Mouse (Mus musculus) lung, adult 2 months (tissue): ENCODE results near the gene Thoc6.
A peak's percentile ranks its signal among the peaks of the same experiment; 100 is the strongest.

ENCODE experiments used
- CTCF ChIP-seq: fragments of 200-500 bp; IDR thresholded peaks from 2 replicates; pipeline ENCODE4 v1.5.1; 2011; ENCODE audit warnings: mild to moderate bottlenecking, low read length, control low read depth; ENCODE audit not compliant: insufficient read depth
- POLR2A ChIP-seq: fragments of 200-500 bp; IDR thresholded peaks from 2 replicates; pipeline ENCODE4 v1.6.1; 2011; ENCODE audit warnings: low read depth, mild to moderate bottlenecking, control low read depth, low read length, borderline replicate concordance; ENCODE audit errors: extremely low read depth

DNA sequence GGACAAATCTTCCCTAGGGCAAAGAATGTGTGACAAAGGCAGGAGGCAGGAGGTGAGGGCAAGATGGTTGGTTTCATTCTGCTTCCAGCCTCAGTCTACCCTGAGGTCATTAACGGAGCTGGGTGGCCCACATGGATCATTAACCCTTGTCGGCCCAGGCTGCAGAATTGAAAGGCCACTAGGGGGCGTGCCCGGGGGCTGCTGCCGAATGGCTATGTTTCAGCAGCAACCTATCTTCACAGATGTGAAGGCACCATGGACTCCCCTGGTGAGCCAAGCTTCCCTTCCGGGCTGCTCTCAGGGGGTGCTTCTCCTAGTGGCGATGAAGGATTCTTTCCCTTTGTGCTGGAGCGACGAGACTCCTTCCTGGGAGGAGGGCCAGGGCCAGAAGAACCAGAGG is 12.2 kb downstream of the Thoc6 start:
- TF ChIP-seq POLR2A (no peak), CTCF (peak; percentile 32; the same call in 1 of the 2 replicates)
